Mouse (Mus musculus): Measurements from ENCODE around the gene Rasal2.

DNA sequence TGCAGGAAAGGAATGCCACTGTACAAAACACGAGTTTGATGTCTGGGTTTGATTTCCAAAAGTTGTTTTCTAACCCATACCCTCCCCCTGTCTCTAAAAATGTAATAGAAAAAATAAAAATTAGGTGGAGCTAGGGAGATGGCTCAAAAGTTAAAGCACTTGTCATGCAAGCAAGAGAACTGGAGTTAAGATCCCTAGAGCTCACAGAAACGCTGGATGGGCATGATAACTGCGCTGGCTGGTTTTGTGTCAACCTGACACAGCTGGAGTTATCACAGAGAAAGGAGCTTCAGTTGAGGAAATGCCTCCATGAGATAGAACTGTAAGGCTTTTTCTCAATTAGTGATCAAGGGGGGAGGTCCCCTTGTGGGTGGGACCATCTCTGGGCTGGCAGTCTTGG, 191.5 kb downstream of the Rasal2 start:
- TF ChIP-seq CTCF (IDR thresholded peaks at IDR 0.05; ENCODE audit: low read depth) (no peak), EP300 (IDR thresholded peaks at IDR 0.05; ENCODE audit: low read depth) (no peak)
